Mouse (Mus musculus): ENCODE measurements at regions not wholly inside any gene's neighbourhood (a gene's known extent, or its start where the extent isn't known, plus 50 kb on each side); places are given as distances from the start of the nearest gene placed in this dataset.

GRCm38 (mm10) chr2:75555676-75556075, 103.4 kb upstream of the Hnrnpa3 start:
- ATAC-seq (ENCODE audit: low FRiP score, low TSS enrichment) (no peak), DNase-seq (ENCODE audit: low spot score) (no peak)
- no peak overlapping the region for H3K27ac ChIP-seq (replicated peaks)
- H3K36me3 ChIP-seq (ENCODE audit: control insufficient read depth, insufficient read depth, low read length) = no peaks in the 10 kb centered on the region
- H3K9me3 ChIP-seq (ENCODE audit: control insufficient read depth, low read length) = no peaks in the 10 kb centered on the region
- no peaks in the 10 kb centered on the region for H3K4me1 ChIP-seq (replicated peaks; ENCODE audit: control insufficient read depth, insufficient read depth)
- H3K4me2 ChIP-seq (replicated peaks; ENCODE audit: low read depth) = no peak overlapping the region
- 81% methylated on average over 8 of the region's 8 CpGs for WGBS
- no peak overlapping the region for H3K4me3 ChIP-seq (ENCODE audit: low read depth, low read length)
- no peak for TF ChIP-seq EP300 (optimal IDR thresholded peaks at IDR 0.05)
- no peak for TF ChIP-seq CTCF (IDR thresholded peaks at IDR 0.05; ENCODE audit: low read depth)
- no peaks in the 10 kb centered on the region for H3K27me3 ChIP-seq (ENCODE audit: control insufficient read depth, insufficient read depth, low read length)
- no peak overlapping the region for H3K9ac ChIP-seq (ENCODE audit: low read length)

GRCm38 (mm10) chr2:75556744-75557143, 102.3 kb upstream of the Hnrnpa3 start:
- TF ChIP-seq CTCF (IDR thresholded peaks at IDR 0.05; ENCODE audit: low read depth) = 0 out of 2 replicates have a peak, but pooled peaks have one; percentile 5
- no peak for TF ChIP-seq EP300 (optimal IDR thresholded peaks at IDR 0.05)
- ATAC-seq (ENCODE audit: low FRiP score, low TSS enrichment) (no peak), DNase-seq (ENCODE audit: low spot score) (no peak)
- Histone ChIP-seq H3K4me1 (replicated peaks; ENCODE audit: control insufficient read depth, insufficient read depth) (no peaks in the 10 kb centered on the region), H3K36me3 (ENCODE audit: control insufficient read depth, insufficient read depth, low read length) (no peaks in the 10 kb centered on the region), H3K27ac (replicated peaks) (no peak overlapping the region), H3K9me3 (ENCODE audit: control insufficient read depth, low read length) (no peaks in the 10 kb centered on the region), H3K9ac (ENCODE audit: low read length) (no peak overlapping the region), H3K4me2 (replicated peaks; ENCODE audit: low read depth) (no peak overlapping the region), H3K4me3 (ENCODE audit: low read depth, low read length) (no peak overlapping the region), H3K27me3 (ENCODE audit: control insufficient read depth, insufficient read depth, low read length) (no peaks in the 10 kb centered on the region)
- 58% methylated on average over 7 of the region's 7 CpGs for WGBS

GRCm38 (mm10) chr2:75557392-75557791, 101.7 kb upstream of the Hnrnpa3 start:
- Histone ChIP-seq H3K9ac (ENCODE audit: low read length) (no peak overlapping the region), H3K27me3 (ENCODE audit: control insufficient read depth, insufficient read depth, low read length) (no peaks in the 10 kb centered on the region), H3K9me3 (ENCODE audit: control insufficient read depth, low read length) (no peaks in the 10 kb centered on the region), H3K36me3 (ENCODE audit: control insufficient read depth, insufficient read depth, low read length) (no peaks in the 10 kb centered on the region), H3K4me2 (replicated peaks; ENCODE audit: low read depth) (no peak overlapping the region), H3K4me3 (ENCODE audit: low read depth, low read length) (no peak overlapping the region), H3K4me1 (replicated peaks; ENCODE audit: control insufficient read depth, insufficient read depth) (no peaks in the 10 kb centered on the region), H3K27ac (replicated peaks) (no peak overlapping the region)
- whole genome bisulfite sequencing = 72% methylated on average over 11 of the region's 11 CpGs
- TF ChIP-seq CTCF (IDR thresholded peaks at IDR 0.05; ENCODE audit: low read depth) (no peak), EP300 (optimal IDR thresholded peaks at IDR 0.05) (no peak)
- ATAC-seq (ENCODE audit: low FRiP score, low TSS enrichment) (no peak), DNase-seq (ENCODE audit: low spot score) (no peak)

GRCm38 (mm10) chr2:75559920-75560319, 99.1 kb upstream of the Hnrnpa3 start:
- Histone ChIP-seq H3K27me3 (ENCODE audit: control insufficient read depth, insufficient read depth, low read length) (no peaks in the 10 kb centered on the region), H3K9ac (ENCODE audit: low read length) (no peak overlapping the region), H3K27ac (replicated peaks) (no peak overlapping the region), H3K4me1 (replicated peaks; ENCODE audit: control insufficient read depth, insufficient read depth) (no peaks in the 10 kb centered on the region), H3K9me3 (ENCODE audit: control insufficient read depth, low read length) (no peaks in the 10 kb centered on the region), H3K36me3 (ENCODE audit: control insufficient read depth, insufficient read depth, low read length) (no peaks in the 10 kb centered on the region), H3K4me3 (ENCODE audit: low read depth, low read length) (no peak overlapping the region), H3K4me2 (replicated peaks; ENCODE audit: low read depth) (no peak overlapping the region)
- 44% methylated on average over 6 of the region's 6 CpGs for WGBS
- no peak for TF ChIP-seq CTCF (IDR thresholded peaks at IDR 0.05; ENCODE audit: low read depth)
- no peak for TF ChIP-seq EP300 (optimal IDR thresholded peaks at IDR 0.05)
- no peak for ATAC-seq (ENCODE audit: low FRiP score, low TSS enrichment)
- no peak for DNase-seq (ENCODE audit: low spot score)

- no peaks in the 10 kb centered on the region for H3K27me3 ChIP-seq (ENCODE audit: control insufficient read depth, insufficient read depth, low read length)
- H3K36me3 ChIP-seq (ENCODE audit: control insufficient read depth, insufficient read depth, low read length) = no peaks in the 10 kb centered on the region
- no peak overlapping the region for H3K9ac ChIP-seq (ENCODE audit: low read length)
- ATAC-seq (ENCODE audit: low FRiP score, low TSS enrichment) (no peak), DNase-seq (ENCODE audit: low spot score) (no peak)
- TF ChIP-seq CTCF (IDR thresholded peaks at IDR 0.05; ENCODE audit: low read depth) (peak; percentile 55), EP300 (optimal IDR thresholded peaks at IDR 0.05) (no peak)
- WGBS = 55% methylated on average over 9 of the region's 9 CpGs
- H3K4me3 ChIP-seq (ENCODE audit: low read depth, low read length) = no peak overlapping the region
- H3K27ac ChIP-seq (replicated peaks) = no peak overlapping the region
- no peaks in the 10 kb centered on the region for H3K4me1 ChIP-seq (replicated peaks; ENCODE audit: control insufficient read depth, insufficient read depth)
- H3K9me3 ChIP-seq (ENCODE audit: control insufficient read depth, low read length) = no peaks in the 10 kb centered on the region
- no peak overlapping the region for H3K4me2 ChIP-seq (replicated peaks; ENCODE audit: low read depth)
These were observed 95.7 kb upstream of the Hnrnpa3 start for GRCm38 (mm10) chr2:75563253-75563913.

GRCm38 (mm10) chr2:75564809-75565208, 94.3 kb upstream of the Hnrnpa3 start:
- H3K4me3 ChIP-seq (ENCODE audit: low read depth, low read length) = no peak overlapping the region
- ATAC-seq (ENCODE audit: low FRiP score, low TSS enrichment) = no peak
- DNase-seq (ENCODE audit: low spot score) = no peak
- TF ChIP-seq CTCF (IDR thresholded peaks at IDR 0.05; ENCODE audit: low read depth) (no peak), EP300 (optimal IDR thresholded peaks at IDR 0.05) (no peak)
- H3K9ac ChIP-seq (ENCODE audit: low read length) = no peak overlapping the region
- WGBS = 64% methylated on average over 5 of the region's 5 CpGs
- no peaks in the 10 kb centered on the region for H3K9me3 ChIP-seq (ENCODE audit: control insufficient read depth, low read length)
- H3K36me3 ChIP-seq (ENCODE audit: control insufficient read depth, insufficient read depth, low read length) = no peaks in the 10 kb centered on the region
- no peak overlapping the region for H3K27ac ChIP-seq (replicated peaks)
- H3K27me3 ChIP-seq (ENCODE audit: control insufficient read depth, insufficient read depth, low read length) = no peaks in the 10 kb centered on the region
- H3K4me2 ChIP-seq (replicated peaks; ENCODE audit: low read depth) = no peak overlapping the region
- H3K4me1 ChIP-seq (replicated peaks; ENCODE audit: control insufficient read depth, insufficient read depth) = no peaks in the 10 kb centered on the region

All from stomach, postnatal 0 days (tissue).